Mouse (Mus musculus) cerebellum, adult (tissue): ENCODE measurements at regions not wholly inside any gene's neighbourhood (a gene's known extent, or its start where the extent isn't known, plus 50 kb on each side); places are given as distances from the start of the nearest gene placed in this dataset.

ENCODE experiments used
- ATAC-seq: cut with Nextera tagmentation; 2 replicates; pipeline ENCODE4 v1.9.2; 2017; ENCODE audit warnings: mild to moderate bottlenecking, moderate library complexity, mixed read lengths; ENCODE audit not compliant: insufficient number of reproducible peaks, low FRiP score, low TSS enrichment

- ATAC-seq: peak; percentile 85
Measured at GRCm38 (mm10) chr1:102628061-102628460, 2140.3 kb upstream of the Cdh20 start.

- no peak for ATAC-seq
Measured at GRCm38 (mm10) chr1:102644379-102644778, 2123.9 kb upstream of the Cdh20 start.

GRCm38 (mm10) chr1:102687367-102688070, 2080.8 kb upstream of the Cdh20 start:
- ATAC-seq: no peak

- no peak for ATAC-seq
Measured at GRCm38 (mm10) chr1:102716459-102716858, 2051.9 kb upstream of the Cdh20 start.

GRCm38 (mm10) chr1:102733991-102734390, 2034.3 kb upstream of the Cdh20 start:
- no peak for ATAC-seq

GRCm38 (mm10) chr1:102735392-102735791, 2032.9 kb upstream of the Cdh20 start:
- no peak for ATAC-seq

GRCm38 (mm10) chr1:102757941-102758340, 2010.4 kb upstream of the Cdh20 start:
- ATAC-seq: no peak
